Mouse (Mus musculus) E14TG2a.4 (cell line): ENCODE data around the gene Mtch2.
"Not testable (repeated sequence)": the region's sequence is repeated elsewhere in the genome, so short reads cannot be mapped to it uniquely, and the experiment has no call there.

Source experiments
- CTCF ChIP-seq: conservative IDR thresholded peaks from 2 replicates; pipeline ENCODE4 v1.5.1; 2014; ENCODE audit warnings: low read length
- POU5F1 ChIP-seq: IDR thresholded peaks from 2 replicates; pipeline ENCODE4 v1.6.1; 2014; ENCODE audit warnings: low read length, borderline replicate concordance

DNA sequence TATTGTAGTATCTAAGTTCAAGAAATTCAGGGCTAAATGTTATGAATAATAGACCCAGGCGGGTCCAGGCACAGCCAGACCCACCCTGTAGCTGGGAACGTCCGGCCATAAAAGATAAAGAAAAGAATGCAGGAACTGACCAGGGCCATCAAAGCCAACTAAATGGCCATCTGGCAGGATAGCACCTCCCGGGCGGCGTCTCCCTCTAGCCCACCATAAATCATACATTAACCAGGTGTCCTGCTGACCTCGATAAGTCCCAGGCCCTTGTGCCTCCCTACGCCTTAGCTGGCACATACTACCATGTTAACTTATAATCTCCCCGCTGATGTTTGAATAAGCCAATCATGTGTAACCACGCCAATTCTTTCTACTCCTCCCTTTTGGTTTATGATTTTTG lies 22.4 kb upstream of the Mtch2 start:
- not testable (repeated sequence) for TF ChIP-seq CTCF, POU5F1
